Mouse (Mus musculus) liver, postnatal 0 days (tissue): ENCODE data around the gene Sgms1. TPM values are rescaled to one million over a fixed set of nuclear protein-coding genes. Genes with fewer than 3 reads are reported as not detected.

Experiments used
- ATAC-seq: fragments of 200-750 bp; cut with Nextera tagmentation; 2 replicates; pipeline ENCODE4 v1.8.0; 2017; ENCODE audit warnings: mild to moderate bottlenecking, moderate library complexity
- DNase-seq: peaks from one replicate; pipeline ENCODE4 v3.0.0-alpha.2; 2016
- H3K27ac ChIP-seq: fragments of 300-500 bp; sonication (generic); 2 replicates; pipeline ENCODE4 v1.5.1; 2014; ENCODE audit warnings: antibody characterized with exemption, moderate library complexity, mild to moderate bottlenecking, low read depth
- H3K27me3 ChIP-seq: fragments of 300-500 bp; sonication (generic); 2 replicates; pipeline ENCODE4 v1.6.1; 2014; ENCODE audit warnings: low read length, control low read depth, mixed read lengths; ENCODE audit not compliant: insufficient read depth
- H3K36me3 ChIP-seq: fragments of 300-500 bp; sonication (generic); replicated peaks from 2 replicates; pipeline ENCODE4 v1.6.1; 2014; ENCODE audit warnings: mild to moderate bottlenecking, control low read depth, low read length, moderate library complexity, mixed read lengths; ENCODE audit not compliant: insufficient read depth
- H3K4me1 ChIP-seq: fragments of 300-500 bp; sonication (generic); 2 replicates; pipeline ENCODE4 v1.6.1; 2014; ENCODE audit warnings: antibody characterized with exemption, mild to moderate bottlenecking, control low read depth; ENCODE audit not compliant: insufficient read depth
- H3K4me2 ChIP-seq: fragments of 300-500 bp; sonication (generic); 2 replicates; pipeline ENCODE4 v1.6.1; 2014; ENCODE audit warnings: low read depth, mild to moderate bottlenecking, low read length, moderate library complexity, mixed read lengths
- H3K4me3 ChIP-seq: fragments of 300-500 bp; sonication (generic); 2 replicates; pipeline ENCODE4 v1.5.1; 2014; ENCODE audit warnings: low read depth, low read length
- H3K9ac ChIP-seq: fragments of 300-500 bp; sonication (generic); replicated peaks from 2 replicates; pipeline ENCODE4 v1.6.1; 2014; ENCODE audit warnings: mild to moderate bottlenecking, moderate library complexity
- H3K9me3 ChIP-seq: fragments of 300-500 bp; sonication (generic); 2 replicates; pipeline ENCODE4 v1.6.1; 2016; ENCODE audit warnings: mild to moderate bottlenecking, control low read depth, low read length, mixed read lengths
- CTCF ChIP-seq: sonication (generic); IDR thresholded peaks from 2 replicates; pipeline ENCODE4 v1.5.1; 2016; ENCODE audit warnings: antibody characterized with exemption, low read depth
- EP300 ChIP-seq: IDR thresholded peaks from 2 replicates; pipeline ENCODE4 v1.6.1; 2016; ENCODE audit warnings: antibody characterized with exemption, low read depth, mild to moderate bottlenecking
- WGBS: fragments of 180-500 bp; shearing (Covaris S2); extraction: QIAGEN DNeasy Blood & Tissue Kit; methylation state at CpG from one replicate; pipeline ENCODE4 v1.1.7; 2014; ENCODE audit not compliant: insufficient replicate concordance; 5-methylcytosine and 5-hydroxymethylcytosine counted together
- polyA plus RNA-seq: library from polyadenylated mRNA; unstranded; fragments of >200 nt; fragmentation: Nextera tagmentation; extraction: Ambion mirVana; gene quantifications from 2 replicates; pipeline ENCODE4 v1.2.1, GENCODE M21; 2015

Gene Sgms1
- polyA plus RNA-seq, 1 experiment from 2014 or later = 16.0 TPM

- Histone ChIP-seq H3K27me3 (no peaks in the 10 kb centered on the region), H3K9me3 (0 out of 2 replicates have a peak, but pooled peaks cover under 1% of the 10 kb centered on the region), H3K4me2 (no peak overlapping the region), H3K36me3 (peaks cover 1% of the 10 kb centered on the region; the same call in 1 of the 2 replicates), H3K4me3 (no peak overlapping the region), H3K9ac (no peak overlapping the region), H3K27ac (no peak overlapping the region), H3K4me1 (peaks cover 19% of the 10 kb centered on the region)
- no peak for DNase-seq
- ATAC-seq = no peak
- WGBS = 76% methylated on average over 5 of the region's 5 CpGs
- TF ChIP-seq EP300 = no peak
Measured at GRCm38 (mm10) chr19:32230798-32231197, 158.7 kb downstream of the Sgms1 start.

DNA sequence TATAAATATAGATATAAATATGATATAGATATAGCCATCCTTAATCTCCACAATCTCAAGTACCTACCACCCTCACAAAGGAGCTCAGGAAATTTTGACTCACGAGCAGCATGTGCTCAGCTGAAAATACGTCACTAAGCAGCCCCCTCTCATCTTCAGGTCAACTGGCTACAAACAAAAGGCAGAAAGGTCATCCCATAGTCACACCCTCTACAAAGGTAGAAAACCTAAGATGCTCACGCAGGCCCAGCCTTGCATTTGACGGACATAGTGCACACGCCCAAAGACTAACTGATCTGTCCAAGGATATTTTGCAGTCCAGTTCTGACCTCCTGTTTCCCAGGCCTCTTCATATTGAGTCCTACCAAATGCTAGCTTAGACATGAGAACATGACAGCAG lies 159.2 kb downstream of the Sgms1 start:
- H3K36me3 ChIP-seq = peaks cover 3% of the 10 kb centered on the region; the same call in 1 of the 2 replicates
- H3K4me1 ChIP-seq = peaks cover 17% of the 10 kb centered on the region
- H3K4me2 ChIP-seq = no peak overlapping the region
- 0 out of 2 replicates have a peak, but pooled peaks cover 2% of the 10 kb centered on the region for H3K9me3 ChIP-seq
- ATAC-seq (no peak), DNase-seq (no peak)
- TF ChIP-seq CTCF (no peak), EP300 (no peak)
- H3K27ac ChIP-seq = no peak overlapping the region
- no peaks in the 10 kb centered on the region for H3K27me3 ChIP-seq
- WGBS = 90% methylated on average over 5 of the region's 5 CpGs
- H3K9ac ChIP-seq = no peak overlapping the region
- H3K4me3 ChIP-seq = no peak overlapping the region

GRCm38 (mm10) chr19:32229776-32230175 lies 159.7 kb downstream of the Sgms1 start:
- Histone ChIP-seq H3K4me2 (no peak overlapping the region), H3K27ac (no peak overlapping the region), H3K4me3 (no peak overlapping the region), H3K9ac (no peak overlapping the region), H3K36me3 (peaks cover 3% of the 10 kb centered on the region; the same call in 1 of the 2 replicates), H3K4me1 (peaks cover 18% of the 10 kb centered on the region), H3K27me3 (no peaks in the 10 kb centered on the region), H3K9me3 (0 out of 2 replicates have a peak, but pooled peaks cover 2% of the 10 kb centered on the region)
- ATAC-seq (no peak), DNase-seq (no peak)
- TF ChIP-seq CTCF (no peak), EP300 (no peak)
- WGBS = 90% methylated on average over 5 of the region's 5 CpGs

DNA sequence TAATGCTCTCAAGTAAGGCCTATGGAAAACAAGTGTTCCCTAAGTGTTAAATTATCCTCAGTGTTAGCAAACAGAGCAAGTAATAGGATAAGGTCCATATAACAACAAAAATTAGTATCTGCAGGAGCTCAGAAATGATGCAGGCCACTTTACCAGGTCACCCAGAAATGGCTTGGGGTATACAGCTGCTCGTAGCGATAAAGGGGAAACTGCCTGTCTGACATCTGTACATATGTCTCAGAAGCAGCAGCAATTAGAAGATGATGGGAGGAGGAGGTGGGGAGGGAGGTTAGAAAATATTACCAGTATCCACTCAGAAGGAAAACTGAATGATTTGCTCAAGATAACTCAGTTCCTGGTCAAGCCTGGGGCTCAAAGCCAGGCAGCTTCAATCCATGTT lies 162.3 kb downstream of the Sgms1 start:
- H3K36me3 ChIP-seq = peaks cover 15% of the 10 kb centered on the region
- ATAC-seq = peak; percentile 62
- H3K4me3 ChIP-seq = no peak overlapping the region
- no peaks in the 10 kb centered on the region for H3K27me3 ChIP-seq
- WGBS = 69% methylated on average over 2 of the region's 2 CpGs
- H3K9me3 ChIP-seq = 0 out of 2 replicates have a peak, but pooled peaks cover 2% of the 10 kb centered on the region
- peaks cover 33% of the 10 kb centered on the region for H3K4me1 ChIP-seq
- no peak overlapping the region for H3K9ac ChIP-seq
- peak overlapping the region; percentile 14; the same call in 1 of the 2 replicates for H3K4me2 ChIP-seq
- H3K27ac ChIP-seq = peak overlapping the region; percentile 57; the same call in 1 of the 2 replicates
- TF ChIP-seq CTCF = no peak
- TF ChIP-seq EP300 = peak; percentile 87
- no peak for DNase-seq

GRCm38 (mm10) chr19:32225097-32225490 lies 164.4 kb downstream of the Sgms1 start:
- Histone ChIP-seq H3K4me1 (peaks cover 48% of the 10 kb centered on the region), H3K36me3 (peaks cover 20% of the 10 kb centered on the region), H3K4me2 (no peak overlapping the region), H3K9ac (no peak overlapping the region), H3K9me3 (0 out of 2 replicates have a peak, but pooled peaks cover 2% of the 10 kb centered on the region), H3K27ac (peak overlapping the region; percentile 64; the same call in 1 of the 2 replicates), H3K4me3 (no peak overlapping the region), H3K27me3 (no peaks in the 10 kb centered on the region)
- DNase-seq (no peak), ATAC-seq (peak; percentile 24; the same call in 1 of the 2 replicates)
- TF ChIP-seq EP300 (no peak), CTCF (peak; percentile 45)
- WGBS = 71% methylated on average over 9 of the region's 9 CpGs

DNA sequence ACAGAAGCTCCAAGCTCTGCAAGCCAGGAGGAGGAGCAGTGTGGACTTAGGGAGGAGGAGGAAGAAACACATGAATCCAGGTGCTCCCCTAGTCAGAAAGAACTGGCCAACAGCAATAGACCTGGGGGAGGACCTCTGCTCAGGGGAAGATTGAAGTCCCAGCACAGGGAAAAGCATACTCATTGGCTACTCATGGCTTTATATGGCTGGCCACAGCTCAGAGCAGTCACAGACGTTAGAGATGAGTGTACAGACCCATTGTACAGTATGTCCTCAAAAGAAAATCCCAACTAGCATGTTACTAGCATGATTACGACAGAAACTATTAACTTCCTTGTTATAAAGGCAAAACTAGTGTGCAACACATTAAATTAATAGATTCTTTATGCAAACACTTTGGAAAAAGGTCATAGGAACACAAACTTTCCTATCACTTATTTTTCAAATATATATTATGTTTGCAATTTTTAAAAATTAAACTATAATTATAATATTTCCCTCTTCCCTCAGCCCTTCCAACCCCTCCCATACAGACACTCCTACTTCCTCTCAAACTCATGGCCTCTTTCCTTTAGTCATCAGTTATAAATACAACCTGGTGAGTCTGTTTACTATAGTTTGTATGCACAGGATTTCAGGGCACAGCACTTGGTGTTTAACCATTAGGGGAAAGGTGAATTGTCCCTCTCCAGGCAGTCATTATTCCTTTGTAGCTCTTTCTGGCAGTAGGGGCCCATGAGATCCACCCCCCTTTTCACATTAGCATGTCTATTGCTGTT lies 165.0 kb downstream of the Sgms1 start:
- 0 out of 2 replicates have a peak, but pooled peaks cover 2% of the 10 kb centered on the region for H3K9me3 ChIP-seq
- TF ChIP-seq CTCF (no peak), EP300 (0 out of 2 replicates have a peak, but pooled peaks have one; percentile 24)
- peak overlapping the region; percentile 82 for H3K27ac ChIP-seq
- ATAC-seq (peak; percentile 59), DNase-seq (no peak)
- H3K4me1 ChIP-seq = peaks cover 48% of the 10 kb centered on the region
- H3K4me3 ChIP-seq = no peak overlapping the region
- no peak overlapping the region for H3K9ac ChIP-seq
- H3K4me2 ChIP-seq = no peak overlapping the region
- peaks cover 20% of the 10 kb centered on the region for H3K36me3 ChIP-seq
- WGBS = 68% methylated on average over 2 of the region's 2 CpGs
- H3K27me3 ChIP-seq = no peaks in the 10 kb centered on the region
